In the genomic region with DNA sequence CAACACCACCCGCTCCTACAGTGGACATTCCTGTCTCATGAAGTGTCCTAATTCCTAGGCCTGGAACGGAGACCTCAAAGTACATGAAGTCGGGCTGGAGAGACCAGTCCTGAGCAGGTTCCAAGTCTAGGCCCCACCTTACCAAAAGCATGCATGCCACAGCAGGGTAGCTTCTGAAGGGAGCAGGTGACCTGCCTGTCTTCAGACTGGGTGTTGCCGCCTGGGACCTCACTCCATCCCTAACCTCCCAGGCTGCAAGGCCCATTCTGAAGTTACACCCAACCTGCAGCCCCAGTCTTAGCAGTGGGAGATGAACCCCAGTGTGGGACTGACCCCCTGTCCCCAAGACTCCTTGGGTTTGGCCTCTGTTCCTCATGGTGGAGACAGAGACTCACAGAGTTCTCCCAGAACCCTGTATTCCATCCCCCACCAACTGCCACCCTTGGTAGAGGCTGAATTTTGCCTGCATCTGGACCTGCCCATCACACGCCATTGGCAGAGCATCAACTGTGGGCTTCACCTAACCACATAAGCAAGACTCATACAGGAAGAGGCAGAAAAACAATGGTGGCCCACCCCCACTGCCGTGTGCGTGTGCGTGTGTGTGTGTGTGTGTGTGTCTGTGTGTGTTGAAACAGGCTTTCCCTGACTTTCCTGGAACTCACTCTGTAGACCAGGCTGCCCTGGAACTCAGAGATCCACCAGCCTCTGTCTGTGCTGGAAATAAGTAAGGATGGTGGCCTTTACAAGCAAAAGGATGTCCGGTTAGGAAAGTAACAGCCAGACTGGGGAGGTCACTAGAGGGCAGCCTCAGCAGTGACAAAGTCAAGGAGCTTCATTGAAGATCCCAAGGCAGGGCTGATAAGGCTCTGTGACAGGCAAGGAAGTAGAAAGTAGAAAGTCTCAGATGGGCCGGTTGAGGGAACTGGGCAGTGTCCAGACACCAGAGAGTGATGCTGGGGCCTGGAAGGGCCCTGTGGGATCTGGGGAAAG, we compare ENCODE assay signal across 16 mouse cellular contexts. TPM values are rescaled to one million over a fixed set of nuclear protein-coding genes. Genes with fewer than 3 reads are reported as not detected.
DNase-seq lines count a peak whose midpoint lies in the region; ATAC-seq and TF ChIP-seq lines count a peak whose summit lies in the region.
"Had no signal": no experiment of that assay in that cellular context is flagged by ENCODE, and none has a peak within 500 bp of the region (broad histone marks: within the 10 kb centered on the region; RNA-seq: fewer than 3 reads in every experiment).

No protein-coding gene starts in this region.

- no peak for TF ChIP-seq POLR2A in MEL (IDR thresholded peaks at IDR 0.05; ENCODE audit: control insufficient read depth in 1 of 2, insufficient read depth in 1 of 2, low read depth in 1 of 2, low read length in 2 of 2, poor library complexity in 1 of 2)
- TF ChIP-seq POLR2A in small intestine, adult 2 months (IDR thresholded peaks at IDR 0.05; ENCODE audit: low read depth, low read length) = no peak

- H3K27ac ChIP-seq in liver, embryonic 11.5 days (ENCODE audit: low read depth, low read length) = no peak overlapping the region
- no peak overlapping the region for H3K27ac ChIP-seq in MEL (ENCODE audit: control insufficient read depth, low read depth, low read length)
- peak overlapping the region; percentile 56 for H3K27ac ChIP-seq in small intestine, adult 2 months (ENCODE audit: insufficient read depth, low read depth, low read length)
- H3K27ac ChIP-seq: heart, embryonic 13.5 days; hindbrain, embryonic 15.5 days; neural tube, embryonic 15.5 days; stomach, embryonic 15.5 days had no signal

- peaks cover 27% of the 10 kb centered on the region for H3K4me1 ChIP-seq in liver, embryonic 11.5 days (replicated peaks; ENCODE audit: control insufficient read depth, insufficient read depth, low read length)
- H3K4me1 ChIP-seq in MEL (ENCODE audit: control insufficient read depth in 1 of 2, insufficient read depth in 2 of 2, low read length in 2 of 2) = peaks cover 3 to 19% of the 10 kb centered on the region in 2 experiments; a peak in 3 of 4 replicates
- peaks cover 59% of the 10 kb centered on the region for H3K4me1 ChIP-seq in small intestine, adult 2 months (ENCODE audit: control insufficient read depth, insufficient read depth, insufficient read length, low read length)

- H3K36me3 ChIP-seq in liver, embryonic 11.5 days (ENCODE audit: control insufficient read depth, insufficient read depth, low read length) = no peaks in the 10 kb centered on the region
- peaks cover 0 to 6% of the 10 kb centered on the region in 2 experiments; a peak in 2 of 4 replicates for H3K36me3 ChIP-seq in MEL (ENCODE audit: control insufficient read depth in 1 of 2, insufficient read depth in 2 of 2, low read length in 2 of 2)
- no peaks in the 10 kb centered on the region for H3K36me3 ChIP-seq in small intestine, adult 2 months (ENCODE audit: control insufficient read depth, insufficient read depth, low read length)
- H3K36me3 ChIP-seq: heart, embryonic 13.5 days; hindbrain, embryonic 15.5 days; neural tube, embryonic 15.5 days; stomach, embryonic 15.5 days had no signal

- no peak overlapping the region for H3K9ac ChIP-seq in liver, embryonic 11.5 days (ENCODE audit: low read depth, low read length)
- H3K9ac ChIP-seq in MEL (ENCODE audit: control insufficient read depth, low read depth, low read length, poor library complexity, severe bottlenecking) = no peak overlapping the region
- H3K9ac ChIP-seq: heart, embryonic 13.5 days; hindbrain, embryonic 15.5 days; neural tube, embryonic 15.5 days; stomach, embryonic 15.5 days had no signal

- peaks cover 3% of the 10 kb centered on the region for H3K79me2 ChIP-seq in MEL (ENCODE audit: control insufficient read depth, insufficient read depth, low read length, poor library complexity)

- ATAC-seq in liver, embryonic 11.5 days (replicated peaks; ENCODE audit: low FRiP score) = no peak
- peak; percentile 12 to 40; a peak in 3 of 4 replicates for ATAC-seq in hematopoietic stem cell, adult 5-6 weeks (replicated peaks in 1 of 2; ENCODE audit: insufficient read depth in 1 of 2, low FRiP score in 2 of 2, low TSS enrichment in 1 of 2, low read depth in 1 of 2, poor library complexity in 2 of 2, severe bottlenecking in 2 of 2)
- ATAC-seq: midbrain, embryonic 16.5 days; Patski had no signal

- peak; percentile 78 for TF ChIP-seq RAD21 in MEL (IDR thresholded peaks at IDR 0.05; ENCODE audit: low read depth, low read length)

- 0 out of 4 replicates have a peak, but pooled peaks of 1 of the 2 experiments have one; percentile 19 for TF ChIP-seq EP300 in MEL (IDR thresholded peaks at IDR 0.05; ENCODE audit: low read depth in 1 of 2, low read length in 2 of 2)

- peak; percentile 35 to 75 (median 55) for TF ChIP-seq CTCF in MEL (IDR thresholded peaks at IDR 0.05 in 2 of 3, conservative IDR thresholded peaks at IDR 0.05 in 1 of 3; ENCODE audit: control insufficient read depth in 1 of 3, insufficient read depth in 1 of 3, low read depth in 2 of 3, low read length in 3 of 3, poor library complexity in 1 of 3, severe bottlenecking in 1 of 3)
- peak; percentile 26; the same call in 1 of the 2 replicates for TF ChIP-seq CTCF in small intestine, adult 2 months (IDR thresholded peaks at IDR 0.05; ENCODE audit: extremely low read depth, insufficient read length, insufficient replicate concordance, low read depth, low read length)

- no peaks in the 10 kb centered on the region for H3K9me3 ChIP-seq in liver, embryonic 11.5 days (ENCODE audit: control insufficient read depth, low read length)
- no peaks in the 10 kb centered on the region for H3K9me3 ChIP-seq in MEL (replicated peaks; ENCODE audit: insufficient read depth, low read length)
- H3K9me3 ChIP-seq: heart, embryonic 13.5 days; hindbrain, embryonic 15.5 days; neural tube, embryonic 15.5 days; stomach, embryonic 15.5 days had no signal

- H3K4me2 ChIP-seq in liver, embryonic 11.5 days = no peak overlapping the region
- H3K4me2 ChIP-seq: heart, embryonic 13.5 days; hindbrain, embryonic 15.5 days; neural tube, embryonic 15.5 days; stomach, embryonic 15.5 days had no signal

- 67% methylated on average over 10 of the region's 10 CpGs for WGBS in liver, embryonic 11.5 days
- WGBS in small intestine, adult 2 months = 68% methylated on average over 10 of the region's 10 CpGs

- DNase-seq in liver (peak; percentile 37), MEL (ENCODE audit: low read depth, low spot score) (peak; percentile 61)
- no peak for DNase-seq in liver, embryonic 11.5 days (ENCODE audit: low spot score)
- no peak for DNase-seq in urinary bladder, postnatal 25 days (ENCODE audit: low spot score)
- no peak for DNase-seq in spleen, adult 18-20 months
- DNase-seq: adrenal gland, postnatal 14 days; right cerebral cortex, postnatal 14 days had no signal

- peaks cover 6% of the 10 kb centered on the region; the same call in 1 of the 2 replicates for H3K27me3 ChIP-seq in liver, embryonic 11.5 days (replicated peaks; ENCODE audit: control insufficient read depth, insufficient read depth, low read length)
- H3K27me3 ChIP-seq in MEL (ENCODE audit: control insufficient read depth in 1 of 2, insufficient read depth in 2 of 2, low read length in 2 of 2) = no peaks in the 10 kb centered on the region
- no peaks in the 10 kb centered on the region for H3K27me3 ChIP-seq in small intestine, adult 2 months (ENCODE audit: control insufficient read depth, insufficient read depth, low read length)
- H3K27me3 ChIP-seq: hindbrain, embryonic 15.5 days; neural tube, embryonic 15.5 days; Patski; stomach, embryonic 15.5 days had no signal

- H3K4me3 ChIP-seq in liver, embryonic 11.5 days (ENCODE audit: low read depth, low read length) = no peak overlapping the region
- H3K4me3 ChIP-seq in MEL (ENCODE audit: control insufficient read depth in 1 of 2, insufficient read depth in 1 of 2, low read depth in 2 of 2, low read length in 2 of 2) = no peak overlapping the region
- no peak overlapping the region for H3K4me3 ChIP-seq in small intestine, adult 2 months (ENCODE audit: low read depth, low read length)
- H3K4me3 ChIP-seq: heart, embryonic 13.5 days; hindbrain, embryonic 15.5 days; neural tube, embryonic 15.5 days; stomach, embryonic 15.5 days had no signal

RNA-seq across cellular contexts. Expression of a gene that starts 3.9 kb away (rescaled TPM):
- polyA plus RNA-seq in liver, embryonic 11.5 days (2014; fragmentation: Nextera tagmentation; extraction: Ambion mirVana) = 0.14 and 0.19 TPM in 2 replicates
- total RNA-seq in MEL (2012; rRNA removed) = 1.3 and 1.7 TPM in 2 replicates
- 1 to 10 TPM in 1 of 2 experiments, not detected in 1; 2.4 TPM for polyA plus RNA-seq in MEL (2012; ENCODE audit: insufficient read depth in 1 of 2, insufficient read length in 2 of 2, low read depth in 1 of 2, low replicate concordance in 2 of 2, missing spikeins in 1 of 2)
- 2.1 and 2.8 TPM in 2 replicates for total RNA-seq in hematopoietic stem cell, adult 5-6 weeks (2017)
- polyA plus RNA-seq in small intestine, adult 2 months (2012; rRNA removed) = 2.4 and 3.3 TPM in 2 replicates

RNA-seq across cellular contexts. Expression of a gene that starts 6.2 kb away (rescaled TPM):
- not detected in 2 replicates for polyA plus RNA-seq in liver, embryonic 11.5 days (2014; fragmentation: Nextera tagmentation; extraction: Ambion mirVana)
- total RNA-seq in MEL (2012; rRNA removed) = not detected in 2 replicates
- not detected for polyA plus RNA-seq in MEL (2012; ENCODE audit: insufficient read depth in 1 of 2, insufficient read length in 2 of 2, low read depth in 1 of 2, low replicate concordance in 2 of 2, missing spikeins in 1 of 2)
- not detected in 2 replicates for total RNA-seq in hematopoietic stem cell, adult 5-6 weeks (2017)
- 2,253 and 5,176 TPM in 2 replicates for polyA plus RNA-seq in small intestine, adult 2 months (2012; rRNA removed)
- total RNA-seq: adrenal gland, postnatal 14 days; gastrocnemius, adult 18-20 months had no signal
- polyA plus RNA-seq: heart, embryonic 13.5 days; hindbrain, embryonic 15.5 days; midbrain, embryonic 16.5 days; neural tube, embryonic 15.5 days; Patski had no signal

RNA-seq across cellular contexts. Expression of a gene that starts 13.2 kb away (rescaled TPM):
- polyA plus RNA-seq in liver, embryonic 11.5 days (2014; fragmentation: Nextera tagmentation; extraction: Ambion mirVana) = 0.32 and 0.60 TPM in 2 replicates
- 0.15 and 0.29 TPM in 2 replicates for total RNA-seq in MEL (2012; rRNA removed)
- under 1 TPM in 1 of 2 experiments, not detected in 1; 0.43 TPM for polyA plus RNA-seq in MEL (2012; ENCODE audit: insufficient read depth in 1 of 2, insufficient read length in 2 of 2, low read depth in 1 of 2, low replicate concordance in 2 of 2, missing spikeins in 1 of 2)
- total RNA-seq in hematopoietic stem cell, adult 5-6 weeks (2017) = not detected in 2 replicates
- polyA plus RNA-seq in small intestine, adult 2 months (2012; rRNA removed) = 1.7 and 3.5 TPM in 2 replicates

RNA-seq across cellular contexts. Expression of a gene that starts 20.8 kb away (rescaled TPM):
- 32.3 and 33.0 TPM in 2 replicates for polyA plus RNA-seq in liver, embryonic 11.5 days (2014; fragmentation: Nextera tagmentation; extraction: Ambion mirVana)
- 6.7 and 8.6 TPM in 2 replicates for total RNA-seq in MEL (2012; rRNA removed)
- 10 to 100 TPM in 1 of 2 experiments, not detected in 1; 14.5 TPM for polyA plus RNA-seq in MEL (2012; ENCODE audit: insufficient read depth in 1 of 2, insufficient read length in 2 of 2, low read depth in 1 of 2, low replicate concordance in 2 of 2, missing spikeins in 1 of 2)
- total RNA-seq in hematopoietic stem cell, adult 5-6 weeks (2017) = 17.7 and 23.0 TPM in 2 replicates
- polyA plus RNA-seq in small intestine, adult 2 months (2012; rRNA removed) = 6.2 and 8.8 TPM in 2 replicates

RNA-seq across cellular contexts. Expression of a gene that starts 38.1 kb away (rescaled TPM):
- polyA plus RNA-seq in liver, embryonic 11.5 days (2014; fragmentation: Nextera tagmentation; extraction: Ambion mirVana) = 2.9 and 3.5 TPM in 2 replicates
- total RNA-seq in MEL (2012; rRNA removed) = 6.4 and 7.4 TPM in 2 replicates
- 10 to 100 TPM in 1 of 2 experiments, not detected in 1; 21.2 TPM for polyA plus RNA-seq in MEL (2012; ENCODE audit: insufficient read depth in 1 of 2, insufficient read length in 2 of 2, low read depth in 1 of 2, low replicate concordance in 2 of 2, missing spikeins in 1 of 2)
- 67.8 and 118 TPM in 2 replicates for total RNA-seq in hematopoietic stem cell, adult 5-6 weeks (2017)
- 2.9 and 6.2 TPM in 2 replicates for polyA plus RNA-seq in small intestine, adult 2 months (2012; rRNA removed)

Comparison
In these comparisons a context has a peak if more than half of its experiments do, and no peak if none do; other contexts are left out.
1. DNase-seq: peak in liver (single experiment) and MEL (single experiment); none in liver, embryonic 11.5 days (single experiment), urinary bladder, postnatal 25 days (single experiment) and spleen, adult 18-20 months (0 of 2).
2. RNA of a gene that starts 6.2 kb away (polyA plus RNA-seq): 2,253 to 5,176 TPM in small intestine, adult 2 months; not detected in MEL and not detected in liver, embryonic 11.5 days; every median in the first group is over 1,000 times any median in the second.